ENCODE assay signal across 10 mouse cellular contexts in the genomic region with DNA sequence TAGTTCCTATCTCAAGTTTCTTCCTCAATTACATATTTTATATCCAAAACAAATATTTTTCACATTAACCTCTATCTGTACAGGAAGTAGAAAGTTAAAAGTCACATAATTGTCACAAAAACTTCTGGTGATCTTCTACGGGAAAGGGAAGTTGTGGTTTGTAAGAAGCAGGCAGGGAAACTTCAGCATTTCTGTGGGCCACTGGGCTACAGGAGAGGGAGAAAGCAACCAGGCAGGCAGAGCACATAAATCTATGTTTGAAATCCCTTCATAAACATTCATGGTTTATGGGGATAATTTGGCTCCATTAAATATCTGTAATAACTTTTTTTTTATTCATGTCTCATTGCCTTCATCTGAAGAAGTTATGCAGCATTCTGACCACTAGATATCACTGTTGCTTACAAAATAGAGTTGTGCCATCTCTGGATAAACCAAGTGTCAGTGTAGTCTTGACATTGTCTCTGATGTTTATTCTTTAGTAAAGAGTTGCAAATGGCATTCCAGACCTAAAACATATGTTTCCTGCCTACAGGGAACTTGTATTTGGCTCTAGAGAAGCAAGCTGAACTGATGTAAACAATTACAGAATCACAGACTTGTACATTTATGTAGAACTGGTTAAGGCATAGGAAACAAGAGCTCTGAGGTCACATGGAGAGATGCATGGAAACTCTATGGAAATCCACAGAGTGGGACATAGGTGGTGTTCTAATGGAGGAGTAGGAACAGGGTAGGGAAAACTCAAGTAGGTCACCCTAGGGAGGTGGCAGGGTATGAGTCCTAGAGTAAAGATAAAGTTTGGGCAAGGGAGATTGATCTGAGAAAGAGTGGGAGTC. TPM values are rescaled to one million over a fixed set of nuclear protein-coding genes. Genes with fewer than 3 reads are reported as not detected.
A peak's percentile ranks its signal among the peaks of the same experiment; 100 is the strongest.
DNase-seq lines count a peak whose midpoint lies in the region; ATAC-seq and TF ChIP-seq lines count a peak whose summit lies in the region.
"Had no signal": no experiment of that assay in that cellular context is flagged by ENCODE, and none has a peak within 500 bp of the region (broad histone marks: within the 10 kb centered on the region; RNA-seq: fewer than 3 reads in every experiment).

No protein-coding gene starts in this region.

- H3K4me1 ChIP-seq in CH12.LX (ENCODE audit: control insufficient read depth in 1 of 2, insufficient read depth in 2 of 2): peaks cover 0 to 6% of the 10 kb centered on the region in 2 experiments; a peak in 2 of 4 replicates
- H3K4me1 ChIP-seq in bone marrow macrophage, adult 2 months (ENCODE audit: control insufficient read depth, insufficient read depth, low read length): peaks cover 14% of the 10 kb centered on the region

- H3K9me3 ChIP-seq in CH12.LX (replicated peaks; ENCODE audit: low read length): no peaks in the 10 kb centered on the region

- TF ChIP-seq POLR2A in CH12.LX (IDR thresholded peaks at IDR 0.05; ENCODE audit: low read depth, low read length): no peak
- no peak for TF ChIP-seq POLR2A in bone marrow macrophage, adult 2 months (IDR thresholded peaks at IDR 0.05; ENCODE audit: borderline replicate concordance, low read depth, low read length)

- no peaks in the 10 kb centered on the region for H3K79me2 ChIP-seq in CH12.LX (replicated peaks; ENCODE audit: control insufficient read depth, extremely low read depth, insufficient read depth, poor library complexity, severe bottlenecking)

- no peak for DNase-seq in layer of hippocampus, adult 2 months (ENCODE audit: low spot score in 2 of 2)
- DNase-seq in layer of hippocampus, postnatal 10 days (ENCODE audit: low spot score in 2 of 2): no peak
- peak; percentile 30 for DNase-seq in CH12.LX (ENCODE audit: extremely low read depth)
- DNase-seq in testis, postnatal 10 days (ENCODE audit: low spot score): no peak
- DNase-seq: adrenal gland, postnatal 36 days had no signal

- no peak overlapping the region for H3K27ac ChIP-seq in layer of hippocampus, adult 2 months
- no peak overlapping the region for H3K27ac ChIP-seq in CH12.LX (ENCODE audit: insufficient read depth, low read depth)
- H3K27ac ChIP-seq in bone marrow macrophage, adult 2 months (ENCODE audit: insufficient read depth, low read depth, low read length): peak overlapping the region; percentile 70

- in situ Hi-C loops in CH12.LX (cut with MboI; ENCODE audit: low pct_ligation_motif_present, low pct_unique_long_range_greater_than_20kb, low sequenced_read_pairs): no loop called here

- H3K27me3 ChIP-seq in CH12.LX (replicated peaks): no peaks in the 10 kb centered on the region

- TF ChIP-seq EP300 in CH12.LX (IDR thresholded peaks at IDR 0.05; ENCODE audit: low read length): no peak

- peak; percentile 87 for ATAC-seq in megakaryocyte progenitor cell, adult 5-6 weeks (replicated peaks; ENCODE audit: poor library complexity)
- ATAC-seq in activated CD4-positive, CD25-positive, alpha-beta regulatory T cell, adult 4 months: no peak
- ATAC-seq: midbrain, embryonic 16.5 days had no signal

- TF ChIP-seq RAD21 in CH12.LX (IDR thresholded peaks at IDR 0.05; ENCODE audit: low read depth, low read length): peak; percentile 70

- peak; percentile 85 for TF ChIP-seq CTCF in layer of hippocampus, adult 2 months (conservative IDR thresholded peaks at IDR 0.05)
- TF ChIP-seq CTCF in CH12.LX (conservative IDR thresholded peaks at IDR 0.05 in 1 of 2, IDR thresholded peaks at IDR 0.05 in 1 of 2; ENCODE audit: low read depth in 2 of 2, low read length in 2 of 2): peak in 1 of 2 experiments; percentile 63; a peak in 2 of 4 replicates
- no peak for TF ChIP-seq CTCF in bone marrow macrophage, adult 2 months (IDR thresholded peaks at IDR 0.05; ENCODE audit: low read depth, low read length)

- no peak overlapping the region for H3K9ac ChIP-seq in CH12.LX (ENCODE audit: insufficient read depth, low read depth)

- H3K4me3 ChIP-seq in layer of hippocampus, adult 2 months: no peak overlapping the region
- H3K4me3 ChIP-seq in CH12.LX (replicated peaks in 1 of 3; ENCODE audit: low read depth in 2 of 3, low read length in 2 of 3, poor library complexity in 1 of 3): no peak overlapping the region
- H3K4me3 ChIP-seq in bone marrow macrophage, adult 2 months (ENCODE audit: insufficient read depth, low read length): no peak overlapping the region

- dilution Hi-C loops in CH12.LX (cut with MboI; ENCODE audit: extremely low pct_ligation_motif_present, extremely low pct_unique_long_range_greater_than_20kb, low sequenced_read_pairs): no loop called here

- no peak overlapping the region for H3K4me2 ChIP-seq in CH12.LX (ENCODE audit: insufficient read depth, low read depth, poor library complexity, severe bottlenecking)

- no peaks in the 10 kb centered on the region for H3K36me3 ChIP-seq in CH12.LX (replicated peaks in 1 of 2; ENCODE audit: control insufficient read depth in 1 of 2, insufficient read depth in 1 of 2, low read length in 1 of 2)

TF ChIP-seq in CH12.LX, 34 proteins besides CTCF, POLR2A, EP300 and RAD21:
- TF ChIP-seq ZNF384 (IDR thresholded peaks at IDR 0.05; ENCODE audit: low read depth, low read length) (peak; percentile 58), JUND (conservative IDR thresholded peaks at IDR 0.05; ENCODE audit: low read depth, low read length) (no peak), SMC3 (IDR thresholded peaks at IDR 0.05; ENCODE audit: low read depth, low read length) (peak; percentile 51)

RNA-seq across cellular contexts. Expression of a gene that starts 28.3 kb away (rescaled TPM):
- not detected for total RNA-seq in layer of hippocampus, adult 2 months (2021)
- total RNA-seq in layer of hippocampus, postnatal 10 days (2021): not detected
- total RNA-seq in CH12.LX (2012; rRNA removed): not detected in 2 replicates
- total RNA-seq in CH12.LX (2014; rRNA removed): not detected in 2 replicates
- polyA plus RNA-seq in CH12.LX (2012; ENCODE audit: insufficient read length, low read depth): not detected in 2 replicates
- not detected in 2 replicates for polyA plus RNA-seq in bone marrow macrophage, adult 2 months (2012; ENCODE audit: insufficient read depth, insufficient read length, missing spikeins)
- total RNA-seq in megakaryocyte progenitor cell, adult 5-6 weeks (2015): not detected in 2 replicates
- not detected in 2 replicates for total RNA-seq in megakaryocyte progenitor cell, adult 5-6 weeks (2017)
- not detected for polyA plus RNA-seq in activated CD4-positive, CD25-positive, alpha-beta regulatory T cell, adult 4 months (2017; shearing (Covaris generic))
- total RNA-seq: adrenal gland, postnatal 36 days had no signal
- polyA plus RNA-seq: intestine, embryonic 14.5 days; midbrain, embryonic 16.5 days had no signal
